Mouse (Mus musculus): Measurements from ENCODE around the gene Arhgap24. TPM values are rescaled to one million over a fixed set of nuclear protein-coding genes. Genes with fewer than 3 reads are reported as not detected.

Arhgap24 gene
- polyA plus RNA-seq, 1 experiment from 2014 or later = 6.1 TPM

- no peak for ATAC-seq (ENCODE audit: low FRiP score, low read depth)
These were observed 285.9 kb downstream of the Arhgap24 start for GRCm38 (mm10) chr5:102767058-102767444.

GRCm38 (mm10) chr5:102767822-102768221 lies 286.6 kb downstream of the Arhgap24 start:
- Histone ChIP-seq H3K4me1 (peaks cover 9% of the 10 kb centered on the region; the same call in 1 of the 2 replicates), H3K36me3 (no peaks in the 10 kb centered on the region), H3K27ac (no peak overlapping the region), H3K27me3 (replicated peaks) (no peaks in the 10 kb centered on the region), H3K4me3 (no peak overlapping the region), H3K9me3 (no peaks in the 10 kb centered on the region), H3K9ac (no peak overlapping the region), H3K4me2 (replicated peaks) (no peak overlapping the region)
- no peak for ATAC-seq (ENCODE audit: low FRiP score, low read depth)
- WGBS = 74% methylated on average over 7 of the region's 7 CpGs

More at GRCm38 (mm10) chr5:102767058-102767444, 285.9 kb downstream of the Arhgap24 start:
- H3K9me3 ChIP-seq = no peaks in the 10 kb centered on the region
- no peak overlapping the region for H3K4me2 ChIP-seq (replicated peaks)
- no peak overlapping the region for H3K27ac ChIP-seq
- peaks cover 9% of the 10 kb centered on the region; the same call in 1 of the 2 replicates for H3K4me1 ChIP-seq
- H3K36me3 ChIP-seq = no peaks in the 10 kb centered on the region
- H3K9ac ChIP-seq = no peak overlapping the region
- H3K4me3 ChIP-seq = no peak overlapping the region
- WGBS = 58% methylated on average over 4 of the region's 4 CpGs
- no peaks in the 10 kb centered on the region for H3K27me3 ChIP-seq (replicated peaks)

GRCm38 (mm10) chr5:102768385-102769080 lies 287.3 kb downstream of the Arhgap24 start:
- no peak overlapping the region for H3K4me3 ChIP-seq
- H3K9me3 ChIP-seq = no peaks in the 10 kb centered on the region
- WGBS = 31% methylated on average over 12 of the region's 12 CpGs
- peaks cover 9% of the 10 kb centered on the region; the same call in 1 of the 2 replicates for H3K4me1 ChIP-seq
- no peaks in the 10 kb centered on the region for H3K27me3 ChIP-seq (replicated peaks)
- H3K4me2 ChIP-seq (replicated peaks) = peak overlapping the region; percentile 41
- no peak overlapping the region for H3K27ac ChIP-seq
- no peaks in the 10 kb centered on the region for H3K36me3 ChIP-seq
- peak; percentile 80; the same call in 1 of the 2 replicates for ATAC-seq (ENCODE audit: low FRiP score, low read depth)
- no peak overlapping the region for H3K9ac ChIP-seq

GRCm38 (mm10) chr5:102770611-102771010 lies 289.4 kb downstream of the Arhgap24 start:
- WGBS = 64% methylated on average over 7 of the region's 7 CpGs
- H3K4me3 ChIP-seq = no peak overlapping the region
- no peak overlapping the region for H3K27ac ChIP-seq
- H3K4me2 ChIP-seq (replicated peaks) = no peak overlapping the region
- H3K4me1 ChIP-seq = peaks cover 9% of the 10 kb centered on the region; the same call in 1 of the 2 replicates
- no peaks in the 10 kb centered on the region for H3K9me3 ChIP-seq
- H3K36me3 ChIP-seq = no peaks in the 10 kb centered on the region
- no peak overlapping the region for H3K9ac ChIP-seq
- no peak for ATAC-seq (ENCODE audit: low FRiP score, low read depth)
- no peaks in the 10 kb centered on the region for H3K27me3 ChIP-seq (replicated peaks)

GRCm38 (mm10) chr5:102774500-102774899 lies 293.3 kb downstream of the Arhgap24 start:
- Histone ChIP-seq H3K4me2 (replicated peaks) (no peak overlapping the region), H3K9ac (no peak overlapping the region), H3K27me3 (replicated peaks) (no peaks in the 10 kb centered on the region), H3K4me1 (peaks cover 4% of the 10 kb centered on the region; the same call in 1 of the 2 replicates), H3K36me3 (no peaks in the 10 kb centered on the region), H3K4me3 (no peak overlapping the region), H3K27ac (no peak overlapping the region), H3K9me3 (no peaks in the 10 kb centered on the region)
- ATAC-seq (ENCODE audit: low FRiP score, low read depth) = no peak
- WGBS = 30% methylated on average over 4 of the region's 4 CpGs

GRCm38 (mm10) chr5:102777255-102777654 lies 296.1 kb downstream of the Arhgap24 start:
- Histone ChIP-seq H3K36me3 (no peaks in the 10 kb centered on the region), H3K27me3 (replicated peaks) (no peaks in the 10 kb centered on the region), H3K9ac (no peak overlapping the region), H3K27ac (no peak overlapping the region), H3K4me2 (replicated peaks) (no peak overlapping the region), H3K9me3 (no peaks in the 10 kb centered on the region), H3K4me3 (no peak overlapping the region), H3K4me1 (peaks cover 4% of the 10 kb centered on the region; the same call in 1 of the 2 replicates)
- no peak for ATAC-seq (ENCODE audit: low FRiP score, low read depth)
- 93% methylated on average over 9 of the region's 9 CpGs for WGBS

GRCm38 (mm10) chr5:102777852-102778251 lies 296.7 kb downstream of the Arhgap24 start:
- H3K9me3 ChIP-seq = no peaks in the 10 kb centered on the region
- H3K4me1 ChIP-seq = peaks cover 4% of the 10 kb centered on the region; the same call in 1 of the 2 replicates
- H3K36me3 ChIP-seq = no peaks in the 10 kb centered on the region
- no peak overlapping the region for H3K4me3 ChIP-seq
- 63% methylated on average over 9 of the region's 9 CpGs for WGBS
- H3K4me2 ChIP-seq (replicated peaks) = no peak overlapping the region
- H3K27me3 ChIP-seq (replicated peaks) = no peaks in the 10 kb centered on the region
- no peak for ATAC-seq (ENCODE audit: low FRiP score, low read depth)
- no peak overlapping the region for H3K9ac ChIP-seq
- H3K27ac ChIP-seq = no peak overlapping the region

GRCm38 (mm10) chr5:102778253-102778652 lies 297.1 kb downstream of the Arhgap24 start:
- Histone ChIP-seq H3K27ac (no peak overlapping the region), H3K36me3 (no peaks in the 10 kb centered on the region), H3K9me3 (no peaks in the 10 kb centered on the region), H3K27me3 (replicated peaks) (no peaks in the 10 kb centered on the region), H3K4me1 (peaks cover 4% of the 10 kb centered on the region; the same call in 1 of the 2 replicates), H3K4me3 (no peak overlapping the region), H3K4me2 (replicated peaks) (no peak overlapping the region), H3K9ac (no peak overlapping the region)
- no peak for ATAC-seq (ENCODE audit: low FRiP score, low read depth)
- WGBS = 58% methylated on average over 5 of the region's 5 CpGs

GRCm38 (mm10) chr5:102783585-102783984 lies 302.4 kb downstream of the Arhgap24 start:
- H3K4me3 ChIP-seq = no peak overlapping the region
- no peaks in the 10 kb centered on the region for H3K27me3 ChIP-seq (replicated peaks)
- no peak for ATAC-seq (ENCODE audit: low FRiP score, low read depth)
- no peak overlapping the region for H3K4me2 ChIP-seq (replicated peaks)
- H3K9ac ChIP-seq = no peak overlapping the region
- no peaks in the 10 kb centered on the region for H3K4me1 ChIP-seq
- no peaks in the 10 kb centered on the region for H3K36me3 ChIP-seq
- H3K9me3 ChIP-seq = no peaks in the 10 kb centered on the region
- 60% methylated on average over 4 of the region's 4 CpGs for WGBS
- H3K27ac ChIP-seq = no peak overlapping the region

GRCm38 (mm10) chr5:102786123-102786522 lies 304.9 kb downstream of the Arhgap24 start:
- no peak overlapping the region for H3K4me2 ChIP-seq (replicated peaks)
- H3K27me3 ChIP-seq (replicated peaks) = no peaks in the 10 kb centered on the region
- no peak for ATAC-seq (ENCODE audit: low FRiP score, low read depth)
- no peaks in the 10 kb centered on the region for H3K36me3 ChIP-seq
- 70% methylated on average over 2 of the region's 2 CpGs for WGBS
- no peak overlapping the region for H3K27ac ChIP-seq
- no peaks in the 10 kb centered on the region for H3K9me3 ChIP-seq
- H3K4me3 ChIP-seq = no peak overlapping the region
- peaks cover 9% of the 10 kb centered on the region for H3K4me1 ChIP-seq
- H3K9ac ChIP-seq = no peak overlapping the region

- H3K36me3 ChIP-seq = no peaks in the 10 kb centered on the region
- no peak overlapping the region for H3K4me2 ChIP-seq (replicated peaks)
- H3K4me3 ChIP-seq = no peak overlapping the region
- 82% methylated on average over 3 of the region's 3 CpGs for WGBS
- peaks cover 13% of the 10 kb centered on the region for H3K4me1 ChIP-seq
- ATAC-seq (ENCODE audit: low FRiP score, low read depth) = no peak
- H3K9me3 ChIP-seq = no peaks in the 10 kb centered on the region
- H3K27ac ChIP-seq = no peak overlapping the region
- H3K27me3 ChIP-seq (replicated peaks) = no peaks in the 10 kb centered on the region
- no peak overlapping the region for H3K9ac ChIP-seq
These were observed 307.2 kb downstream of the Arhgap24 start for GRCm38 (mm10) chr5:102788437-102788836.

GRCm38 (mm10) chr5:102791273-102791672 lies 310.1 kb downstream of the Arhgap24 start:
- Histone ChIP-seq H3K4me2 (replicated peaks) (no peak overlapping the region), H3K4me3 (no peak overlapping the region), H3K27ac (no peak overlapping the region), H3K27me3 (replicated peaks) (no peaks in the 10 kb centered on the region), H3K36me3 (no peaks in the 10 kb centered on the region), H3K4me1 (peaks cover 13% of the 10 kb centered on the region), H3K9ac (no peak overlapping the region), H3K9me3 (no peaks in the 10 kb centered on the region)
- 14% methylated on average over 4 of the region's 4 CpGs for WGBS
- ATAC-seq (ENCODE audit: low FRiP score, low read depth) = no peak

GRCm38 (mm10) chr5:102793536-102793935 lies 312.3 kb downstream of the Arhgap24 start:
- WGBS = 87% methylated on average over 11 of the region's 11 CpGs
- Histone ChIP-seq H3K27me3 (replicated peaks) (no peaks in the 10 kb centered on the region), H3K4me3 (no peak overlapping the region), H3K9me3 (no peaks in the 10 kb centered on the region), H3K9ac (no peak overlapping the region), H3K4me1 (peaks cover 13% of the 10 kb centered on the region), H3K4me2 (replicated peaks) (no peak overlapping the region), H3K27ac (no peak overlapping the region), H3K36me3 (no peaks in the 10 kb centered on the region)
- ATAC-seq (ENCODE audit: low FRiP score, low read depth) = no peak

All from neural tube, embryonic 12.5 days (tissue).